Mouse (Mus musculus): Measurements from ENCODE around the gene Ubb.

GRCm38 (mm10) chr11:62550227-62550685 lies 715 bp upstream of the Ubb start:
- TF ChIP-seq CTCF (IDR thresholded peaks at IDR 0.05; ENCODE audit: low read depth) (no peak), EP300 (IDR thresholded peaks at IDR 0.05; ENCODE audit: low read depth) (peak; percentile 57; the same call in 1 of the 2 replicates)

Measured in liver, embryonic 14.5 days (tissue).